In the genomic region with DNA sequence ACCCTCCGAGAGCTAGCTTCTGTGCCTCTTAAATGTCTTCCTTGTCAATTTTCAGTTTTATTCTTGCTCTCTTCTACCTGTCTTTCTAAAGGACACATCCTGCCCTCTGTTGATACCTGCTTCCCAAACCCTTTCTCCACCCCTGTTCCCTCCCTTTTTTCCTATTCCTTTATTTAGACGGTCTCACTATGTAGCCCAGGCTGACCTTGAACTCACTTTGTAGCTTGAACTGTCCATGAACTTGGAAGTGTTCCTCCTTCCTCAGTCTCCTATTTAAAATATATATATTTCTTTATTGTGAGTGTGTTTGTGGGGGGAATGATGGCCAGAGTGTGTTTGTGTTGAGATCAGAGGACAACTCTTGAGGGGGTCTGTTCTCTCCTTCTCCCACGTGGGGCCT, we compare ENCODE assay signal across 22 mouse cellular contexts. TPM values are rescaled to one million over a fixed set of nuclear protein-coding genes. Genes with fewer than 3 reads are reported as not detected.
"Had no signal": no experiment of that assay in that cellular context is flagged by ENCODE, and none has a peak within 500 bp of the region (broad histone marks: within the 10 kb centered on the region; RNA-seq: fewer than 3 reads in every experiment).

No protein-coding gene starts in this region.

- H3K27me3 ChIP-seq: lung, embryonic 15.5 days; megakaryocyte, embryonic 14.5 days; midbrain, embryonic 13.5 days; midbrain, embryonic 15.5 days; neural tube, embryonic 12.5 days had no signal

- DNase-seq: lung, adult 2 months; lung, postnatal 14 days; lung, postnatal 36 days; right cerebral cortex, postnatal 25 days; right cerebral cortex, postnatal 4 days; spleen, adult 18-20 months; thymus, adult 18-20 months; thymus, postnatal 14 days; thymus, postnatal 36 days had no signal

- H3K4me1 ChIP-seq: lung, embryonic 15.5 days; midbrain, embryonic 13.5 days; midbrain, embryonic 15.5 days; neural tube, embryonic 12.5 days had no signal

- H3K27ac ChIP-seq: lung, embryonic 15.5 days; macrophage; midbrain, embryonic 13.5 days; midbrain, embryonic 15.5 days; neural tube, embryonic 12.5 days had no signal

- H3K4me3 ChIP-seq: lung, embryonic 15.5 days; megakaryocyte, embryonic 14.5 days; midbrain, embryonic 13.5 days; midbrain, embryonic 15.5 days; neural tube, embryonic 12.5 days had no signal

- H3K9me3 ChIP-seq: lung, embryonic 15.5 days; midbrain, embryonic 13.5 days; midbrain, embryonic 15.5 days; neural tube, embryonic 12.5 days had no signal

- H3K36me3 ChIP-seq: lung, embryonic 15.5 days; midbrain, embryonic 13.5 days; midbrain, embryonic 15.5 days; neural tube, embryonic 12.5 days had no signal

RNA-seq across cellular contexts. Expression of a gene that starts 25.0 kb away (rescaled TPM):
- polyA plus RNA-seq: macrophage had no signal

RNA-seq across cellular contexts. Expression of a gene that starts 53.6 kb away (rescaled TPM):
- total RNA-seq: megakaryocyte progenitor cell, adult 5-6 weeks; midbrain, postnatal 0 days; monocyte, adult 5-6 weeks; neutrophil, adult 5-6 weeks had no signal
- polyA plus RNA-seq: macrophage; midbrain, embryonic 11.5 days; midbrain, embryonic 15.5 days; small intestine, adult 2 months; stomach, embryonic 14.5 days had no signal
